Mouse (Mus musculus): ENCODE measurements at regions not wholly inside any gene's neighbourhood (a gene's known extent, or its start where the extent isn't known, plus 50 kb on each side); places are given as distances from the start of the nearest gene placed in this dataset.

DNA sequence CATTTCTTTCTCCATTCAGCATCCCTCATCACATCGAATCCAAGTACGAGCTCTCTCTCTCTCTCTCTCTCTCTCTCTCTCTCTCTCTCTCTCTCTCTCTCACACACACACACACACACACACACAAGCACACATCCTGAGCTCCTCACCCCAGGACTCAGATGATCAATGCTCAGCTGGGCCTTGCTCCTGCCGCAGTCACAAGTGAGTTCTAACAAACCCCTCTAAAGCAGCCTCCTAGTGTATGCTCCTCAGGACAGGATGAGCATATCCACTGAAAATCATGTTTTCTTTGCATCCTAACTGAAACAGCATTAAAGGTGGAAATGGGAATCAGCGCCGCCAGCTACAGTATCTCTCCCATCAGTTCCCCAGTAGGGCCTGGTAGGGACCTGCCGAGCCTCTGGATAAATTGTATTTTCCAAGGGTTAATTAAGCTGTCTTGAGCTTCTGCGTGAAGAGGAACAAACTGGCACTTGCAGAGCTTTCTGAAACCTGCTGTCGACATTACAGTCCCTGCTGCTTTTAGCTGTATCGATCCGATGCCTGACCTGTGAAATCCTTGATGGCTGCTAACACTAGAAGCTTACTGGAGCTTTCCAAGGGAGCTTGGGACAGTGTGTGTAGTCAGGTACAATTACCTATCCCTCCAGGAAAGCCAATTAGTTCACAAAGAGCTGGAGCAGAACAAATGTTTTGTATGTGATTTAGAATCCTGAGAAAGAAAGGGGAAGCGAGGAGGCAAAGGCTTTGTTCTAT lies 131.3 kb upstream of the Vrk2 start:
- Histone ChIP-seq H3K79me2 (replicated peaks; ENCODE audit: control insufficient read depth, extremely low read depth, insufficient read depth, poor library complexity, severe bottlenecking) (no peaks in the 10 kb centered on the region), H3K27ac (ENCODE audit: insufficient read depth, low read depth) (no peak overlapping the region), H3K4me2 (ENCODE audit: insufficient read depth, low read depth, poor library complexity, severe bottlenecking) (no peak overlapping the region), H3K4me3 (replicated peaks in 1 of 3; ENCODE audit: low read depth in 2 of 3, low read length in 2 of 3, poor library complexity in 1 of 3) (no peak overlapping the region), H3K27me3 (replicated peaks) (no peaks in the 10 kb centered on the region), H3K4me1 (ENCODE audit: control insufficient read depth in 1 of 2, insufficient read depth in 2 of 2) (peaks cover 0 to under 1% of the 10 kb centered on the region in 2 experiments; a peak in 1 of 4 replicates), H3K9ac (ENCODE audit: insufficient read depth, low read depth) (no peak overlapping the region), H3K36me3 (replicated peaks in 1 of 2; ENCODE audit: control insufficient read depth in 1 of 2, insufficient read depth in 1 of 2, low read length in 1 of 2) (no peaks in the 10 kb centered on the region), H3K9me3 (replicated peaks; ENCODE audit: low read length) (no peaks in the 10 kb centered on the region)
- in situ Hi-C loops (cut with MboI; ENCODE audit: low pct_ligation_motif_present, low pct_unique_long_range_greater_than_20kb, low sequenced_read_pairs) (no loop called here), dilution Hi-C loops (cut with MboI; ENCODE audit: extremely low pct_ligation_motif_present, extremely low pct_unique_long_range_greater_than_20kb, low sequenced_read_pairs) (no loop called here)
- no peak for TF ChIP-seq MAX (IDR thresholded peaks at IDR 0.05; ENCODE audit: low read length)
- DNase-seq (ENCODE audit: extremely low read depth) = no peak

DNA sequence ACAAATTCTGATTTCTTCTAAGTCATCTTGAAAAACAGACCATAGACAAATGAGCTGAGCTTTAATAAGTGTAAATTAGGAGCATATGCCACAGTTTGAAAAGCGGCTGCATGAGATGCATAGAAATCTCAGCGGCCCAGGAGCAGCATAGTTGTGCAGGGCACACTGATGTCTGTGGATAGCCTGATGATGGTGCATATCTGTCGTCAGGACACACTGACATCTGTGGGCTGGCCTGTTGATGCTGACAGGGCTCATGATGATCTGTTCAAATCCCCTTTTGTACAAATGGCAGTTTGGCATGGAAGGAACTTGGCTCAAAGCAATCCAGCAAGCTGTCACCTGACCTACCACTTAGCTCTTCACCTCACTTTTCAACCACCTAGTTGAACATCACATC lies 128.5 kb upstream of the Vrk2 start:
- Histone ChIP-seq H3K4me2 (ENCODE audit: insufficient read depth, low read depth, poor library complexity, severe bottlenecking) (no peak overlapping the region), H3K27me3 (replicated peaks) (no peaks in the 10 kb centered on the region), H3K27ac (ENCODE audit: insufficient read depth, low read depth) (no peak overlapping the region), H3K9me3 (replicated peaks; ENCODE audit: low read length) (no peaks in the 10 kb centered on the region), H3K4me3 (replicated peaks in 1 of 3; ENCODE audit: low read depth in 2 of 3, low read length in 2 of 3, poor library complexity in 1 of 3) (no peak overlapping the region), H3K9ac (ENCODE audit: insufficient read depth, low read depth) (no peak overlapping the region), H3K79me2 (replicated peaks; ENCODE audit: control insufficient read depth, extremely low read depth, insufficient read depth, poor library complexity, severe bottlenecking) (no peaks in the 10 kb centered on the region), H3K4me1 (ENCODE audit: control insufficient read depth in 1 of 2, insufficient read depth in 2 of 2) (no peaks in the 10 kb centered on the region), H3K36me3 (replicated peaks in 1 of 2; ENCODE audit: control insufficient read depth in 1 of 2, insufficient read depth in 1 of 2, low read length in 1 of 2) (no peaks in the 10 kb centered on the region)
- TF ChIP-seq TBP (conservative IDR thresholded peaks at IDR 0.05; ENCODE audit: low read depth, low read length) = no peak
- no peak for TF ChIP-seq SMC3 (IDR thresholded peaks at IDR 0.05; ENCODE audit: low read depth, low read length)
- TF ChIP-seq ZMIZ1 (IDR thresholded peaks at IDR 0.05; ENCODE audit: low read depth, low read length) = no peak
- no peak for TF ChIP-seq PAX5 (IDR thresholded peaks at IDR 0.05; ENCODE audit: low read length)
- TF ChIP-seq MXI1 (IDR thresholded peaks at IDR 0.05; ENCODE audit: low read depth, low read length) = no peak
- no peak for TF ChIP-seq E2F4 (IDR thresholded peaks at IDR 0.05; ENCODE audit: insufficient replicate concordance, low read depth, low read length)
- no peak for TF ChIP-seq EP300 (IDR thresholded peaks at IDR 0.05; ENCODE audit: low read length)
- TF ChIP-seq POLR2AphosphoS2 (IDR thresholded peaks at IDR 0.05; ENCODE audit: low read depth, low read length) = no peak
- no peak for TF ChIP-seq MYC (IDR thresholded peaks at IDR 0.05; ENCODE audit: low read depth, low read length)
- TF ChIP-seq RAD21 (IDR thresholded peaks at IDR 0.05; ENCODE audit: low read depth, low read length) = no peak
- TF ChIP-seq GABPA (IDR thresholded peaks at IDR 0.05; ENCODE audit: insufficient replicate concordance, low read depth, low read length) = no peak
- TF ChIP-seq MAX (IDR thresholded peaks at IDR 0.05; ENCODE audit: low read length) = no peak
- TF ChIP-seq NRF1 (IDR thresholded peaks at IDR 0.05; ENCODE audit: low read depth, low read length) = no peak
- TF ChIP-seq KAT2A (IDR thresholded peaks at IDR 0.05; ENCODE audit: insufficient replicate concordance, low read length) = no peak
- DNase-seq (ENCODE audit: extremely low read depth) = no peak
- dilution Hi-C loops (cut with MboI; ENCODE audit: extremely low pct_ligation_motif_present, extremely low pct_unique_long_range_greater_than_20kb, low sequenced_read_pairs) (no loop called here), in situ Hi-C loops (cut with MboI; ENCODE audit: low pct_ligation_motif_present, low pct_unique_long_range_greater_than_20kb, low sequenced_read_pairs) (no loop called here)
